Mouse (Mus musculus) adrenal gland, postnatal 14 days (tissue): Measurements from ENCODE around the gene Slc22a2. TPM values are rescaled to one million over a fixed set of nuclear protein-coding genes. Genes with fewer than 3 reads are reported as not detected.
"Not testable (repeated sequence)": the region's sequence is repeated elsewhere in the genome, so short reads cannot be mapped to it uniquely, and the experiment has no call there.

Experiments
- DNase-seq: peaks from one replicate; pipeline ENCODE4 v3.0.0; 2021; ENCODE audit warnings: mixed read lengths
- total RNA-seq: library from RNA; stranded (reverse); gene quantifications from 2 replicates; pipeline ENCODE4 v1.2.3, GENCODE M21; 2021

Gene Slc22a2
- total RNA-seq, 1 experiment from 2014 or later, result 0.78 TPM

- peak; percentile 82 for DNase-seq
Measured at GRCm38 (mm10) chr17:12631771-12632600, 48.1 kb downstream of the Slc22a2 start.

- no peak for DNase-seq
Measured at GRCm38 (mm10) chr17:12634814-12635213, 50.9 kb downstream of the Slc22a2 start.

- no peak for DNase-seq
Measured at GRCm38 (mm10) chr17:12639585-12639984, 55.7 kb downstream of the Slc22a2 start.

GRCm38 (mm10) chr17:12641087-12641486 lies 57.2 kb downstream of the Slc22a2 start:
- no peak for DNase-seq

GRCm38 (mm10) chr17:12645461-12645860 lies 61.5 kb downstream of the Slc22a2 start:
- DNase-seq, result no peak

GRCm38 (mm10) chr17:12652604-12653003 lies 68.7 kb downstream of the Slc22a2 start:
- no peak for DNase-seq

- no peak for DNase-seq
Measured at GRCm38 (mm10) chr17:12654061-12654460, 70.1 kb downstream of the Slc22a2 start.

GRCm38 (mm10) chr17:12655826-12656225 lies 71.9 kb downstream of the Slc22a2 start:
- no peak for DNase-seq

GRCm38 (mm10) chr17:12658784-12659183 lies 74.9 kb downstream of the Slc22a2 start:
- DNase-seq, result no peak

GRCm38 (mm10) chr17:12659233-12659632 lies 75.3 kb downstream of the Slc22a2 start:
- DNase-seq, result no peak

- peak; percentile 25 for DNase-seq
Measured at GRCm38 (mm10) chr17:12660572-12661260, 76.8 kb downstream of the Slc22a2 start.

GRCm38 (mm10) chr17:12664156-12664555 lies 80.2 kb downstream of the Slc22a2 start:
- DNase-seq, result peak; percentile 64

- no peak for DNase-seq
Measured at GRCm38 (mm10) chr17:12668478-12669362, 84.8 kb downstream of the Slc22a2 start.

- no peak for DNase-seq
Measured at GRCm38 (mm10) chr17:12669363-12669679, 85.4 kb downstream of the Slc22a2 start.

- no peak for DNase-seq
Measured at GRCm38 (mm10) chr17:12671029-12671605, 87.2 kb downstream of the Slc22a2 start.

GRCm38 (mm10) chr17:12672285-12672790 lies 88.4 kb downstream of the Slc22a2 start:
- DNase-seq, result no peak

GRCm38 (mm10) chr17:12673871-12674270 lies 89.9 kb downstream of the Slc22a2 start:
- DNase-seq, result no peak

GRCm38 (mm10) chr17:12674980-12675379 lies 91.0 kb downstream of the Slc22a2 start:
- DNase-seq, result not testable (repeated sequence)

GRCm38 (mm10) chr17:12675646-12676045 lies 91.7 kb downstream of the Slc22a2 start, which contains the start of gene Slc22a1:
Gene Slc22a1, minus strand, starts transcription at chr17:12675829.
- DNase-seq, result no peak

GRCm38 (mm10) chr17:12677139-12677538 lies 93.2 kb downstream of the Slc22a2 start:
- no peak for DNase-seq
